Comparison of ENCODE assay signal across 22 mouse cellular contexts in the genomic region with DNA sequence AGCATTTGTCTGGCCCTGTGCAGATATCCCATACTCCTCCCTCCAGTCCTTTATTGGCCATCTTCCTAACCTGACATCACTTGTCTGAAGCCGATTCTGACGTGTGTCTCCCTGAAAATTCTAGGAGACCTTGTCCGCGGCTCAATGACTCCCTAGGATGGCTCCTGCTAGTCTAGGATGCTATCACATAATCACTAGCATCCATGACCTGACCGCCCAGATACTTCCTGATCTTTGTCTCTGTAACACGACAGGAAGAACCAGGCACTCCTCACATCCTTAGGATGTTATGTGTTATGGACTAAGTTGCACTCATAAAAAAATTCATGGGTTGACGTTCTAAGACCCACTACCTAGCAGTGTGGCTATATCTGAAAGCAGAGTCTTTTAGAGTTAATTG. TPM values are rescaled to one million over a fixed set of nuclear protein-coding genes. Genes with fewer than 3 reads are reported as not detected.
"Had no signal": no experiment of that assay in that cellular context is flagged by ENCODE, and none has a peak within 500 bp of the region (broad histone marks: within the 10 kb centered on the region; RNA-seq: fewer than 3 reads in every experiment).

No protein-coding gene starts in this region.

- H3K4me1 ChIP-seq: limb, embryonic 15.5 days; liver, embryonic 12.5 days; midbrain, embryonic 10.5 days; midbrain, embryonic 12.5 days; neural tube, embryonic 12.5 days had no signal

- DNase-seq: lung, embryonic 14.5 days; midbrain, embryonic 14.5 days; right cerebral cortex, postnatal 14 days; thymus, adult 18-20 months; thymus, postnatal 14 days; thymus, postnatal 36 days had no signal

- H3K9ac ChIP-seq: limb, embryonic 15.5 days; liver, embryonic 12.5 days; liver, embryonic 14.5 days; lung, embryonic 14.5 days; midbrain, embryonic 12.5 days; neural tube, embryonic 12.5 days had no signal

- H3K36me3 ChIP-seq: limb, embryonic 15.5 days; liver, embryonic 12.5 days; midbrain, embryonic 10.5 days; midbrain, embryonic 12.5 days; neural tube, embryonic 12.5 days had no signal

- ATAC-seq: liver, embryonic 12.5 days; midbrain, embryonic 16.5 days had no signal

- H3K27ac ChIP-seq: limb, embryonic 15.5 days; liver, embryonic 12.5 days; liver, embryonic 14.5 days; midbrain, embryonic 10.5 days; midbrain, embryonic 12.5 days; neural tube, embryonic 12.5 days had no signal

- H3K27me3 ChIP-seq: limb, embryonic 15.5 days; liver, embryonic 12.5 days; midbrain, embryonic 12.5 days; neural tube, embryonic 12.5 days had no signal

- H3K9me3 ChIP-seq: limb, embryonic 15.5 days; liver, embryonic 12.5 days; midbrain, embryonic 10.5 days; midbrain, embryonic 12.5 days; neural tube, embryonic 12.5 days had no signal

- H3K4me2 ChIP-seq: limb, embryonic 15.5 days; liver, embryonic 12.5 days; lung, embryonic 14.5 days; midbrain, embryonic 12.5 days; neural tube, embryonic 12.5 days had no signal

- H3K4me3 ChIP-seq: limb, embryonic 15.5 days; liver, embryonic 12.5 days; midbrain, embryonic 10.5 days; midbrain, embryonic 12.5 days; myocyte; neural tube, embryonic 12.5 days had no signal

RNA-seq across cellular contexts. Expression of gene Dppa4, which starts 45.9 kb away (rescaled TPM):
- polyA plus RNA-seq: limb, embryonic 15.5 days; liver, adult 2 months; liver, embryonic 14.5 days; liver, embryonic 16.5 days; lung, embryonic 14.5 days; lung, embryonic 16.5 days; midbrain, embryonic 10.5 days; midbrain, embryonic 12.5 days; midbrain, embryonic 14.5 days; midbrain, embryonic 16.5 days; neural tube, embryonic 12.5 days; neural tube, embryonic 14.5 days; spleen, adult 2 months; stomach, embryonic 14.5 days; stomach, embryonic 16.5 days; thymus, postnatal 0 days had no signal
